Mouse (Mus musculus): ENCODE measurements at regions not wholly inside any gene's neighbourhood (a gene's known extent, or its start where the extent isn't known, plus 50 kb on each side); places are given as distances from the start of the nearest gene placed in this dataset.

GRCm38 (mm10) chr12:110371886-110372690 lies 74.8 kb upstream of the Ppp2r5c start:
- TF ChIP-seq ZNF384 (IDR thresholded peaks at IDR 0.05; ENCODE audit: low read depth, low read length), result no peak
- TF ChIP-seq TCF12 (IDR thresholded peaks at IDR 0.05; ENCODE audit: low read depth, low read length), result no peak
- TF ChIP-seq NRF1 (IDR thresholded peaks at IDR 0.05; ENCODE audit: insufficient read depth, low read depth, low read length, poor library complexity, severe bottlenecking), result no peak
- no peak for TF ChIP-seq CTCF (IDR thresholded peaks at IDR 0.05 in 2 of 3, conservative IDR thresholded peaks at IDR 0.05 in 1 of 3; ENCODE audit: control insufficient read depth in 1 of 3, insufficient read depth in 1 of 3, low read depth in 2 of 3, low read length in 3 of 3, poor library complexity in 1 of 3, severe bottlenecking in 1 of 3)
- no peak for TF ChIP-seq POLR2AphosphoS5 (IDR thresholded peaks at IDR 0.05; ENCODE audit: borderline replicate concordance, low read depth, low read length)
- TF ChIP-seq MAX (IDR thresholded peaks at IDR 0.05; ENCODE audit: low read length), result no peak
- TF ChIP-seq POLR2AphosphoS2 (IDR thresholded peaks at IDR 0.05; ENCODE audit: low read length), result no peak
- no peak for TF ChIP-seq HCFC1 (IDR thresholded peaks at IDR 0.05; ENCODE audit: low read depth, low read length)
